Mouse (Mus musculus) hindbrain, embryonic 15.5 days (tissue): ENCODE measurements at regions not wholly inside any gene's neighbourhood (a gene's known extent, or its start where the extent isn't known, plus 50 kb on each side); places are given as distances from the start of the nearest gene placed in this dataset.

ENCODE experiments used
- ATAC-seq: fragments of 200-750 bp; cut with Nextera tagmentation; 2 replicates; pipeline ENCODE4 v1.8.0; 2017; ENCODE audit warnings: low read depth, moderate number of reproducible peaks, moderate TSS enrichment; ENCODE audit not compliant: low FRiP score
- H3K27ac ChIP-seq: fragments of 300-500 bp; sonication (generic); replicated peaks from 2 replicates; pipeline ENCODE4 v1.5.1; 2015; ENCODE audit warnings: mild to moderate bottlenecking, inconsistent platforms
- H3K27me3 ChIP-seq: fragments of 300-500 bp; sonication (generic); 2 replicates; pipeline ENCODE4 v1.6.1; 2015; ENCODE audit warnings: control low read depth, inconsistent platforms
- H3K36me3 ChIP-seq: fragments of 300-500 bp; sonication (generic); 2 replicates; pipeline ENCODE4 v1.6.1; 2015; ENCODE audit warnings: control low read depth, inconsistent platforms
- H3K4me1 ChIP-seq: fragments of 300-500 bp; sonication (generic); replicated peaks from 2 replicates; pipeline ENCODE4 v1.6.1; 2015; ENCODE audit warnings: control low read depth, inconsistent platforms
- H3K4me2 ChIP-seq: fragments of 300-500 bp; sonication (generic); 2 replicates; pipeline ENCODE4 v1.6.1; 2015; ENCODE audit warnings: moderate library complexity, mild to moderate bottlenecking, inconsistent platforms
- H3K4me3 ChIP-seq: fragments of 300-500 bp; sonication (generic); 2 replicates; pipeline ENCODE4 v1.5.1; 2015; ENCODE audit warnings: mild to moderate bottlenecking, inconsistent platforms
- H3K9ac ChIP-seq: fragments of 300-500 bp; sonication (generic); 2 replicates; pipeline ENCODE4 v1.6.1; 2015; ENCODE audit warnings: inconsistent platforms
- H3K9me3 ChIP-seq: fragments of 300-500 bp; sonication (generic); 2 replicates; pipeline ENCODE4 v1.6.1; 2016; ENCODE audit warnings: control low read depth, inconsistent platforms
- WGBS: fragments of 180-500 bp; shearing (Covaris S2); methylation state at CpG from one replicate; pipeline ENCODE4 v1.1.7; 2015; 5-methylcytosine and 5-hydroxymethylcytosine counted together

GRCm38 (mm10) chr2:47878002-47878401 lies 935.9 kb upstream of the Acvr2a start:
- no peak overlapping the region for H3K4me3 ChIP-seq
- H3K4me2 ChIP-seq, result no peak overlapping the region
- H3K4me1 ChIP-seq, result no peaks in the 10 kb centered on the region
- H3K27me3 ChIP-seq, result no peaks in the 10 kb centered on the region
- WGBS, result 74% methylated on average over 2 of the region's 2 CpGs
- no peak overlapping the region for H3K27ac ChIP-seq
- H3K9ac ChIP-seq, result no peak overlapping the region
- no peaks in the 10 kb centered on the region for H3K36me3 ChIP-seq
- no peaks in the 10 kb centered on the region for H3K9me3 ChIP-seq
- no peak for ATAC-seq

GRCm38 (mm10) chr2:47879071-47879470 lies 934.8 kb upstream of the Acvr2a start:
- Histone ChIP-seq H3K9ac (no peak overlapping the region), H3K4me3 (no peak overlapping the region), H3K4me2 (no peak overlapping the region), H3K36me3 (no peaks in the 10 kb centered on the region), H3K27ac (no peak overlapping the region), H3K4me1 (no peaks in the 10 kb centered on the region), H3K27me3 (no peaks in the 10 kb centered on the region), H3K9me3 (no peaks in the 10 kb centered on the region)
- ATAC-seq, result no peak
- 87% methylated on average over 2 of the region's 2 CpGs for WGBS

GRCm38 (mm10) chr2:47879796-47880195 lies 934.1 kb upstream of the Acvr2a start:
- H3K4me3 ChIP-seq, result no peak overlapping the region
- H3K9ac ChIP-seq, result no peak overlapping the region
- H3K27me3 ChIP-seq, result no peaks in the 10 kb centered on the region
- no peaks in the 10 kb centered on the region for H3K36me3 ChIP-seq
- no peak for ATAC-seq
- no peak overlapping the region for H3K27ac ChIP-seq
- H3K4me1 ChIP-seq, result no peaks in the 10 kb centered on the region
- no peak overlapping the region for H3K4me2 ChIP-seq
- 80% methylated on average over 1 of the region's 1 CpGs for WGBS
- H3K9me3 ChIP-seq, result no peaks in the 10 kb centered on the region

- Histone ChIP-seq H3K4me3 (no peak overlapping the region), H3K4me1 (no peaks in the 10 kb centered on the region), H3K27me3 (no peaks in the 10 kb centered on the region), H3K9ac (no peak overlapping the region), H3K9me3 (no peaks in the 10 kb centered on the region), H3K36me3 (no peaks in the 10 kb centered on the region), H3K27ac (no peak overlapping the region), H3K4me2 (no peak overlapping the region)
- ATAC-seq, result no peak
- WGBS, result 27% methylated on average over 1 of the region's 1 CpGs
Observed at GRCm38 (mm10) chr2:47888166-47888565, 925.7 kb upstream of the Acvr2a start.

- no peak overlapping the region for H3K4me2 ChIP-seq
- H3K27ac ChIP-seq, result no peak overlapping the region
- H3K4me1 ChIP-seq, result no peaks in the 10 kb centered on the region
- ATAC-seq, result no peak
- no peaks in the 10 kb centered on the region for H3K27me3 ChIP-seq
- H3K4me3 ChIP-seq, result no peak overlapping the region
- no peak overlapping the region for H3K9ac ChIP-seq
- H3K36me3 ChIP-seq, result no peaks in the 10 kb centered on the region
- H3K9me3 ChIP-seq, result no peaks in the 10 kb centered on the region
- 34% methylated on average over 1 of the region's 1 CpGs for WGBS
Observed at GRCm38 (mm10) chr2:47891366-47891765, 922.5 kb upstream of the Acvr2a start.

- Histone ChIP-seq H3K9me3 (no peaks in the 10 kb centered on the region), H3K4me3 (no peak overlapping the region), H3K27ac (no peak overlapping the region), H3K9ac (no peak overlapping the region), H3K36me3 (no peaks in the 10 kb centered on the region), H3K4me2 (no peak overlapping the region), H3K27me3 (no peaks in the 10 kb centered on the region), H3K4me1 (no peaks in the 10 kb centered on the region)
- 86% methylated on average over 2 of the region's 2 CpGs for WGBS
- no peak for ATAC-seq
Observed at GRCm38 (mm10) chr2:47892879-47893278, 921.0 kb upstream of the Acvr2a start.

GRCm38 (mm10) chr2:47894806-47895205 lies 919.1 kb upstream of the Acvr2a start:
- Histone ChIP-seq H3K4me1 (no peaks in the 10 kb centered on the region), H3K9me3 (no peaks in the 10 kb centered on the region), H3K4me2 (no peak overlapping the region), H3K27ac (no peak overlapping the region), H3K27me3 (no peaks in the 10 kb centered on the region), H3K4me3 (no peak overlapping the region), H3K36me3 (no peaks in the 10 kb centered on the region), H3K9ac (no peak overlapping the region)
- no peak for ATAC-seq

- ATAC-seq, result no peak
- WGBS, result 84% methylated on average over 1 of the region's 1 CpGs
- Histone ChIP-seq H3K4me2 (no peak overlapping the region), H3K4me3 (no peak overlapping the region), H3K27me3 (no peaks in the 10 kb centered on the region), H3K4me1 (no peaks in the 10 kb centered on the region), H3K9me3 (no peaks in the 10 kb centered on the region), H3K36me3 (no peaks in the 10 kb centered on the region), H3K9ac (no peak overlapping the region), H3K27ac (no peak overlapping the region)
Observed at GRCm38 (mm10) chr2:47914270-47914669, 899.6 kb upstream of the Acvr2a start.

GRCm38 (mm10) chr2:47914986-47915485 lies 898.9 kb upstream of the Acvr2a start:
- Histone ChIP-seq H3K4me3 (no peak overlapping the region), H3K9ac (no peak overlapping the region), H3K4me1 (no peaks in the 10 kb centered on the region), H3K27me3 (no peaks in the 10 kb centered on the region), H3K9me3 (no peaks in the 10 kb centered on the region), H3K4me2 (no peak overlapping the region), H3K27ac (no peak overlapping the region), H3K36me3 (no peaks in the 10 kb centered on the region)
- WGBS, result 82% methylated on average over 4 of the region's 4 CpGs
- ATAC-seq, result no peak

- H3K9ac ChIP-seq, result no peak overlapping the region
- no peaks in the 10 kb centered on the region for H3K9me3 ChIP-seq
- no peaks in the 10 kb centered on the region for H3K4me1 ChIP-seq
- no peak for ATAC-seq
- no peak overlapping the region for H3K27ac ChIP-seq
- no peak overlapping the region for H3K4me3 ChIP-seq
- no peaks in the 10 kb centered on the region for H3K27me3 ChIP-seq
- H3K36me3 ChIP-seq, result no peaks in the 10 kb centered on the region
- H3K4me2 ChIP-seq, result no peak overlapping the region
Observed at GRCm38 (mm10) chr2:47922965-47923364, 890.9 kb upstream of the Acvr2a start.

GRCm38 (mm10) chr2:47926620-47927019 lies 887.3 kb upstream of the Acvr2a start:
- no peaks in the 10 kb centered on the region for H3K4me1 ChIP-seq
- no peak for ATAC-seq
- H3K9me3 ChIP-seq, result no peaks in the 10 kb centered on the region
- H3K27ac ChIP-seq, result no peak overlapping the region
- H3K27me3 ChIP-seq, result no peaks in the 10 kb centered on the region
- H3K4me3 ChIP-seq, result no peak overlapping the region
- H3K9ac ChIP-seq, result no peak overlapping the region
- H3K4me2 ChIP-seq, result no peak overlapping the region
- no peaks in the 10 kb centered on the region for H3K36me3 ChIP-seq

GRCm38 (mm10) chr2:47945061-47945460 lies 868.8 kb upstream of the Acvr2a start:
- Histone ChIP-seq H3K4me2 (no peak overlapping the region), H3K36me3 (no peaks in the 10 kb centered on the region), H3K4me3 (no peak overlapping the region), H3K27me3 (no peaks in the 10 kb centered on the region), H3K9me3 (no peaks in the 10 kb centered on the region), H3K4me1 (no peaks in the 10 kb centered on the region), H3K9ac (no peak overlapping the region), H3K27ac (no peak overlapping the region)
- no peak for ATAC-seq

- no peak overlapping the region for H3K4me3 ChIP-seq
- ATAC-seq, result no peak
- no peaks in the 10 kb centered on the region for H3K27me3 ChIP-seq
- no peak overlapping the region for H3K27ac ChIP-seq
- H3K4me1 ChIP-seq, result no peaks in the 10 kb centered on the region
- WGBS, result 73% methylated on average over 1 of the region's 1 CpGs
- no peaks in the 10 kb centered on the region for H3K9me3 ChIP-seq
- H3K9ac ChIP-seq, result no peak overlapping the region
- H3K4me2 ChIP-seq, result no peak overlapping the region
- no peaks in the 10 kb centered on the region for H3K36me3 ChIP-seq
Observed at GRCm38 (mm10) chr2:47991132-47991531, 822.8 kb upstream of the Acvr2a start.
